Mouse (Mus musculus) frontal cortex, adult (tissue): ENCODE measurements around the gene Kif22.
A peak's percentile ranks its signal among the peaks of the same experiment; 100 is the strongest.

Experiments
- ATAC-seq: cut with Nextera tagmentation; 2 replicates; pipeline ENCODE4 v1.9.2; 2017; ENCODE audit warnings: mild to moderate bottlenecking, moderate library complexity, mixed read lengths; ENCODE audit not compliant: low TSS enrichment

The Kif22 gene

DNA sequence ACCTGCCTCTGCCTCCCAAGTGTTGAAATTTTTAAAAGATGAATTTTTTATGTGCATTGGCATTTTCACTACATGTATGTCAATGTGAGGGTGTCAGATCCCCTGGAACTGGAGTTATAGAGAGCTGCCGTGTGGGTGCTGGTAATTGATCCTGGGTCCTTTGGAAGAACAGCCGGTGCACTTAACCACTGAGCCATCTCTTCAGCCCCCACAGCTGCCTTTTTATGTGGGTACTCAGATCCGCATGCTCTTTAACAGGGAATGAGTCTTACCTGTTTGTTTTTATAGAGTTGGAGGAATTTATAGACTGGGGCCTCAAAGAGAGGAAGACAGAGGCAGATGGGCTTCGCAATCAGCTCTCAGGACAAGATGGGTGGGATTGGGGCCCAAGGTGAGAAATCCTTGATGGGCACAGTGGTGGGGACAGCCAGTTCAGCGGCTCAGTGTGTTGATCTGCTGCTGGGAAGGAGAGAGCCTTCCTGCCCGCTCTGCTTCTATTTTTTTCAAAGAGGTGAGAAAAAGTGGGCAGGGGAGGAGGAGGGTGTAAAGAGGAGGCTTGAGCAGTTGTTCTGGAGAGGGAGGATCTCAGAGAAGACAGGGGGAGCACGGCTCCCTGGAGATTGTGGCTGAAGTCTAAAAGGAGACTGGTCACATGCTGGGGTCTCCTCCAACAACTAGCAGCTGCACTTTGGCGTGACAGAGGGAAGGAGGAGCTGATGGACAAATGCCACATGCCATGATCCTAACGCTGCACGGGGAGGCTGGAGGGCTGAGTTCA, 57.4 kb downstream of the Kif22 start:
- ATAC-seq: peak; percentile 85

DNA sequence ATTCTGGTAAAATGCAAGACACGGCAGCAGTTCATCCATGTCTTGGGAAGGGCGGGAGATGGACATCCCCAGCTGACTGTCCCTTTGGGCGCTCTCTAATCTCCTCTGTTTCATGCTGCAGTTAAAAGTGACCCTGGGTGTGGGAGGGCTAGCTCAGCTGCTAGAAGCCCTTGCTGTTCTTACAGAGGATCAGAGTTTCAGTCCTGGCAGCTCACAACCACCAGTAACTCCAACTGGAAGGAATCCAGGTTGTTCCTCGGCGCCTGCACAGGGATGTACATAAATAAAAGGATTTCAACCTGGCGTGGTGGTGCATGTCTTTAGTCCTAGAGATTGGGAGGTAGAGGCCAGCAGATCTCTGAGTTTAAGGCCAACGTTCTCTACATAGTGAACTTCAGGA, 59.2 kb downstream of the Kif22 start:
- no peak for ATAC-seq

DNA sequence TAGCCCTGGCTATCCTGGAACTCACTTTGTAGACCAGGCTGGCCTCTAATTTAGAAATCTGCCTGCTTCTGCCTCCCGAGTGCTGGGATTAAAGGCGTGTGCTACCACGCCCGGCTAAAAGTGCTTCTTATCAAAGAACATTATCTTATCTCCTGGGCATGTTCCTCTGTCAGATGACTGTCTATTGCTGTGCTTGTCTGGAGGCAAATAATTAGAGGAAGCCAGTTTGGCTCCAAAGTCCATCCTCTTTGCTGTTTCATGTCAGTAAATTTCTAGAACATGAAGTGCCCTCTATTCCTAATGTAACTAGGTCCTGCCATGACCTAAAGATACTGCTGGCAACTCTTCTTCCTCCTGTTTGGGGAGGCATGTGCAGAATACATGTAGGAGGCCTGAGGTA, 60.2 kb downstream of the Kif22 start:
- ATAC-seq: no peak

DNA sequence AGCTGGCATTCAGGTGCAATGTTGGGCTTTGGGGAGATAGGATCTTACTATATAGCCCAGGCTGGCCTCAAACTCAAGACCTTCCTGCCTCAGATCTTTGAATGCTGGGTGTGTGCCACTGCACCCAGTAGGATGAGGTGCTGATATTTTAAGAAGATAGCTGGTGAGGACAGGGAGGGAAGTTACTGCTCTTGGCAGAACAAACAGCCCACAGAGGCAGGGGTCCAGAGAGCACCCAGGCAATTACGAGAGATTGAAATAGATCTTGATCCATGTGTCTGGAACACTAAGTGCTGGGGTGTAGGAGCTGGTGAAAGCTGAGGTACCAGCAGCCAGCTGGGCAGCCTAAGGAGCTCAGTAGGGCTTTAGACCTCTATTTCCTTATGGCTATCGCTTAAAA, 60.7 kb downstream of the Kif22 start:
- no peak for ATAC-seq

DNA sequence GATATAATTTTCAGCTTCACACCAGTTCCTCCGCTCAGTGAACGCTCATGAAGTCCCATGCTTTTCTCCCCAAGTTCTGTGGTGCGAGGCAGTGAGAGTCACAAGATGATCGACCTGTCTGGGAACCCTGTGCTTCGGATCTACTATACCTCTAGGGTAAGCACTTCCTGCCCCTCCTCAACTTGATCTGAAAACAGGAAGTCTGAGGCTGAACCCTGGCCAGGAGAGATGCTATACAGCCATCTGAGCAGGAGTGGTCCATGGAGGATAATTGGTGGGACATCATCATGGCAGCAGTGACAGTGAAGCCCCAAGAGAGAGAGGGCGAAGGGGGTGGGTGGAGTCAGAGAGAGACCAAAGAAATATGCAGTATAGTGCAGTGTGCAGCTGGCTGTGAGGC, 63.4 kb downstream of the Kif22 start:
- ATAC-seq: no peak
